Mouse (Mus musculus) adrenal gland, postnatal 36 days (tissue): ENCODE results near the gene Ing5. TPM values are rescaled to one million over a fixed set of nuclear protein-coding genes. Genes with fewer than 3 reads are reported as not detected.
"Not testable (repeated sequence)": the region's sequence is repeated elsewhere in the genome, so short reads cannot be mapped to it uniquely, and the experiment has no call there.

Source experiments
- DNase-seq, 2 experiments: peaks; one replicate each; pipeline ENCODE4 v3.0.0; 2021; ENCODE audit warnings: mixed read lengths in 1 of 2
- long read RNA-seq, 2 experiments: library from polyadenylated mRNA; stranded (forward); transcript quantifications; one replicate each; pipeline ENCODE4 v2.0.0; 2021; ENCODE audit warnings: borderline sequencing depth in 2 of 2
- total RNA-seq, 2 experiments: library from RNA; stranded (reverse); gene quantifications; 2 replicates each; pipeline ENCODE4 v1.2.3; 2021

Ing5 gene
- total RNA-seq, result 10 to 100 TPM; 18.9 to 20.0 TPM
- long read RNA-seq, experiment 1, full-length matches to known transcripts, result 2 of 4 reads
- long read RNA-seq, experiment 1, partial matches to known transcripts, result 2 of 4 reads
- long read RNA-seq, experiment 1, other reads (novel, unspliced or antisense), result 0 of 4 reads
- long read RNA-seq, experiment 2, full-length matches to known transcripts, result 5 of 6 reads
- long read RNA-seq, experiment 2, partial matches to known transcripts, result 0 of 6 reads
- long read RNA-seq, experiment 2, other reads (novel, unspliced or antisense), result 1 of 6 reads

DNA sequence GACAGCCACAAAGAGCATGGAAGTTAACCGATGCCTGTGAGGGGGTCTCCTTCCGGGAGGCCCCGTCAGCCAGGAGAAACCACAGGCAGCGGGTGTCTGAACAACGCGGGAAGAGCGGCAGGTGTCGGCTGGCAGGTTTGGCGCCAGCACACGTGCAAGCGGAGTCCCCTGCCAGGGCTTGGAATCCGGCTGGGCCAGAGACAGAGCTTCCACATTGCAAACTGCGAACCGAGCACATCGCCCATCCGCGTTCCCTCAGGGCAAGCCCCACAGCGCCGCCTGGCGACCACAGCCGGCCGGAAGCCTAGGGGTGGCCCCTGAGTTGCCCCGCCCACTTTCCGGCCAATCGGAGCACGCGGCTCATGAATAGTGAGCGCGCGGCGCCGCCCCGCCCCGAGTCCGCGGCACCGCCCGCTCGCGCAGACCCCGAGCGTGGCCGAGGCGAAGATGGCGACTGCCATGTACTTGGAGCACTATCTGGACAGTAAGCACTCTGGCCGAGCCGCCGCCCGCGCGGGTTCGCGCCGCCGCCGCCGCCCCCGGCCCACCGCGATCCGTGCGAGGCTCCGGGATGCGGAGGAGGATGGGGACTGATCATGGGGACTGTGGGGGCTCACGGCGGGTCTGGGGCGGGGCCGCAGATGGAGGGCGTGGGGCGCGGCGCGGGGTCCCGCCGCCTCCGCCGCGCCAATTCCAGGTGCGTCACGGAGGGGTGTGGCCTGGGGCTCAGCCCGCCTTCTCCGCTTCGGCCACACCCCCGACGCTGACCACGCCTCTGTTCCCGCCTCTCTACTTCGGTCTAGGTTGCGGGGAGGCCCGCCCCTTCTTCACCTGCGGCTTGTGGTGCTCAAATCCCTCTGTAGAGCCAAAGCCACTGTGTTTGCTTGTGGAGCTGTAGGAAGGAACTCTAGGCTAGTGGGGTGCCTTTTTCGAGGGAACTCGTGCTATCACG, at the start of gene Ing5:
Ing5 (plus strand) TSS at position 410 of the 952 bp plus-strand sequence.
- DNase-seq, result peak; percentile 100

DNA sequence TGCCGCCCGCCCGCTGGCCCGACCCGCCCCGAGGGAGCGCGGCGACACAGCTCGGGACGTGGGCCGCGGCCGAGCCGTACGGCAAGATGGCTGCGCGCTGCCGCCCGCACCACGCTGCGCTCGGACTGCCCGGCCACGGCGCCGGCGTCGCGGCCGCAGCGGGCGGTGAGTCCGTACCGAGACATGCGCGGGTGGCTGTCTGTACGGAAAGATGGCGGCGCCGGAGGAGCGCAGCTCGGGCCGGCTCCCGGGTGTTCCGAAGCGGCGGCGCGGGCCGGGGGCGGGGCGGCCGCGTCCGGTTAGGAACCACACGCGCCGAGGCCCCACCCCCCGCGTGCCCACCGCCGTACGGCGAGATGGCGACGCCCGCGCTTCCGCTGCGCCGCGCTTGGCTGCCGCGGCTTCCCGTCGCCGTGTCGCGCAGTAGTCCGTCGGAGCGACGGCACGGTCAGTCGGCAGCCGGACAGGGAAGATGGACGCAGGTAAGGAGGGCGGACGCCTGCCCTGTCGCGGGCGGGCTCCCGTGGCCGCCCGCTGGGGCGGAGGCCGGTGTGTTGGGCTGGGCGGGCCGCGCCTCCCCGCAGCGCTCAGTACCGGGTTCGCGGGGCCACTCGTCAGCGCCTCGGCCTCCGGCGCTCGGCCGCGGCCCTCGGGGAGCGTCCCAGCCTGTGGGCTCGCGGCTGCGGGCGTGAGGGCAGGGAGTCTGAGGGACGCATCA, 49.0 kb upstream of the Ing5 start, which contains the start of gene Thap4:
Thap4 (minus strand) TSS at position 292 of the 718 bp plus-strand sequence.
- peak; percentile 95 to 99 for DNase-seq

DNA sequence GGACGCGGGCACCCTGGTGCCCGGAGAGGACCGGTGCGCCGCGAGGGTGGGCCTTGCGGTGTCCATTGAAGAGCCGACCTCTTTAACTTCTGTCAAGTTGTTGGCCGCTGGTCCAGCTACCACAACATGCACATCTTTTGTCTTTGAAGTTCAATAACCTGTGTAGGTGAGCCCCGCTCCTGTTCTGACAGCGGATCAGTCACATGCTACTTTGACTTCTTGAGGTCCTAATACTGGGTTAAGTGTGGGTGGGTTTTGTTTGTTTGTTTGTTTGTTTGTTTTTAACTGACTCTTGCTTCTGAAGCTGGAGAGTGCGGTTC, 48.5 kb upstream of the Ing5 start:
- DNase-seq, result no peak

DNA sequence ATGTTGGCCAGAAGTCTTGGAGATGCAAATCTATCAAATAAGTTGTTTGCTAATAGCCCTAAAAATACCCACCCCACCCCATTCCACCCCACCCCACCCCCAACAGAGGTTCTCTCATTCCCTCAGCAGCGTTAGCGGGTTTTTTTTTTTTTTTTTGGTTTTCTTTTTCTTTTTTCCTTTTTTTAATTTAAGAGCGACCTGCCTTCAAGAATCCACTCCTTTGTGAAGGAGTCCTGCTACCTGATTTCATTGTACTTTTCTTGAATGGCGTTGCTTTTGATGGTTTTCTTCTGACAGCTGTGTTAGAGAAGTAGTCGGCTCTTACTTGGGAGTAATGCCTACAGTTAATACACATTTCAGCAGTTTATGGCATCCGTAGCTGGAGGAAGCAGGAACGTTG, 48.1 kb upstream of the Ing5 start:
- no peak for DNase-seq

DNA sequence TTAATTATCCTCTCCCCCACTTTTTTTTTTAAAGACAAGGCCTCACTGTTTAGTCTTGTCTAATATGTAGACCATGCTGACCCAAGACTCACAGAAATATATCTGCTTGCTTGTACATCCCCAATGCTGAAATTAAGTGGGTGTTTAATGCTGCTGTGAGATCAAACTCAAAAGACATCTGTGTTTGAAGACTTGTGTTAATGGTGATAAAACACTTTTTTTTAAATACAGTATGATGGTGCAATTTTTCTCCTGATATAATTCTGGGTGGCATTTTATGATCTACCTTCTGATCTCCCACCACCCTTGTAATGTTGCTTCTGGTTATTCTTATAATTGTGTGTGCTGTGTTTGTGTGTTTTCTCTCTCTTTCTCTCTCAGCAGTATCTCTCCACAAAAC, 47.6 kb upstream of the Ing5 start:
- no peak for DNase-seq

DNA sequence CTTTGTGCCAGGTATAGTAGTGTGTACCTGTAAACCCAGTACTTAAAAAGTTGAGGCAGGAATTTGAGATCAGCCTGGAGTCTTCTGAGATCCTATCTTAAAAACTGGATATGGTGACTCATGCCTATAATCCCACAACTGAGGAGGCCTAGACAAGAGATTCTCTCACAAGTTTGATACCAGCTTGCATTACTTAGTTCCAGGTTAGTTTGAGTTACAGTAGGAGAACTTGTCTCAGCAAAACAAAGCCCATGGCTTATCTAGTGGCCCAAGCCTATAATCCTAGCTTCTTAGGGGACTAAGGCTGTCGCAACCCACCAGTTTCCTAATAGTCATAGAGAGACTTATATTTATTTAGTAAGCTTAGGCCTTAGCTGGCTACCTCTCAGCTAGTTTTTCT, 43.7 kb upstream of the Ing5 start:
- no peak for DNase-seq

DNA sequence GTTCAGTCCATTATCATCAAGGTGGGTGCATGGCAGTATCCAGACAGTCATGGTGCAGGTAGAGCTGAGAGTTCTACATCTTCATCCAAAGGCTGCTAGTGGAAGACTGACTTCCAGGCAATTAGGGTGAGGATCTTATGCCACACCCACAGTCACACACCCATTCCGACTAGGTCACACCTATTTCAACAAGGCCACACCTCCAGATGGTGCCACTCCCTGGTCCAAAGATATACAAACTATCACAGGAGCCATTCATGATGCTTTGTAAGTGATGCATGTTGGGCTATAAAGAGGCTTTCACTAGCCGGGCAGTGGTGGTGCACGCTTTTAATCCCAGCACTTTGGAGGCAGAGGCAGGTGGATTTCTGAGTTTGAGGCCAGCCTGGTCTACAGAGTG, 40.2 kb upstream of the Ing5 start:
- DNase-seq, result not testable (repeated sequence)

DNA sequence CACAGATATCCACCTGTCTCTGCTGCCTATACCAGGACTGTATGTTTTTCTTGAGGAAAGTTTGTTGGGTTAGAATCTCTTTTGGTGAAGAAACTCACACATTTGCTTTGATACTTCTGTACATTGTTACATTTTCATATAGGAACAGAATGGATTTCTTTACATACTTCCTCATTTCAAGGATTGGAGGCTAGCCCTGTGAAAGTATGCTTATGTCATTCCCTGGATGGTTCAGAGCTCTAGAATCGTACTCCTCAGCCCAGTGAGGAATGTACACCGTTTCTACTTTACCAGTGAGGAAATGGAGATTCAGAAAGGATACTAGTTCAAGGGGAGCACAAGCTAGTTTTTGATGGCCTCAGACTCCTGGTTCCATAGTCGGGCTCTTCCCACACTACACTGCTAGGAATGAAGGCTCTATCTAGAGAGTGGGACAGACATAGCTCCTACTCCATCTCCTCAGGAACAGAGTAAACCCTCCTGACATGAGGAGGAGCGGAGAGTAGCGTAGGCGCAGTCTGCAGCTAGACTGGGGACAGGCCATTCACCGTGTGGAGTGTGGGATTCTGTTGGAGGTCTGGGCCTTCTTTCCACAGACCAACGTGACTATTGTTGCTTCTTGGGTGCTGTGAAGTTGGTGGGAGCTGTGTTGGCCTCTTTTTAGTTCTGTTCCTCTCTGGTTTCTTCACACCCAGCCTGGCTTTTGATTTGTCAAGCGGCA, 38.7 kb upstream of the Ing5 start:
- no peak for DNase-seq

DNA sequence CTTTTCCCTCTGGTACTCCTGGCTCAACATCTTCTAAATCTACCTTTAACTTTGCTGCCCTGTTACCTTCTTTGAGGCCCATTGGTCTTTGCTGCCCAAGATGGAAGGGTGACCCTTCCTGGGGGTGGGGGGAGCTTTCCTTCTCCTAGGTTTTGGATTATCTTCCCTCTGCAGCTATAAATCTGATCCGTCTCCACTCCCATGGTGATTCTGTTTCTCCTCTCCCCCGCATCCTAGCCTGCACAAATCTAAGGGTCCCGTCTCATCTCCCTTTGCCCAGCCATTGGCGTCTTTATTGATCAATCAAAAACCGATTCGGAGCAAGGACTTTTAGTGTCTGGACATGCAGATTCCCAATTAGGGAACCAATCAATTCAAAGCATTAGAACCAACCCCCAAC, 36.2 kb upstream of the Ing5 start:
- no peak for DNase-seq

DNA sequence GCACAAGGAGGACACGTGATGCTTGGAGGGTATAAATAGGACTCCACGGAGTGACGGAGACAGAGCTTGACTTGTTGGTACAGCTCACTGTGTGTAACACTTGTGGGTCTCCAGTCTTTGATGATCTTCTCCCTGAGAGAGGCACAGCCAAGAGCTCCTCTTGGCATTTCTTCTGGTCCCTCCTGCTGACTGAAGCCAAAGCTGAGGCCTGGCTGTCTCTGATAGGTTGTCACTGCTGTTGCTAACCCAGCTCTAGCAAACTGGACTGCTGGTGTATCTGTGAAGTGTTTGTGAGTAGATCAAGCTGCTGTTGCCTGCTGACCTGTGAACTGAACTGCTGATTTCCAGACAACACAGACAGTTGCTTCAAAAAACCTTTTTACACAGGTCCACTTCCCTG, 33.9 kb upstream of the Ing5 start:
- no peak for DNase-seq

DNA sequence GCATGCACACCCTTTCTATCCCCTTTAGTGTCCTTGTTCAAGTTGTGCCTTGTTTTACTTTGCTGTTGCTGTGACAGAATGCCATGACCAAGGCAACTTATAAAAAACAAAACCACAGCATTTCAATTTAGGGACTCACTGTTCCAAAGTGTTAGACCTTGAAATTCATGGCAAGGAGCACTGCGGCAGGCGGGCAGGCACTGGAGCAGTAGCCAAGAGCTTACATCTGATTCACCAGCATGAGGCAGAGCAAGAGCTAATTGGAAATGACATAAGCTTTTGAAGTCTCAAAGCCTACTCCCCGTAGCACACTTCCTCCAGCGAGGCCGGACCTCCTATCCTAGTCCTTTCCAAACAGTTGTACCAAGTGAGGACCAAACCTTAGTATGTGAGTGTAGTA, 27.1 kb upstream of the Ing5 start:
- peak; percentile 27 to 45 for DNase-seq

DNA sequence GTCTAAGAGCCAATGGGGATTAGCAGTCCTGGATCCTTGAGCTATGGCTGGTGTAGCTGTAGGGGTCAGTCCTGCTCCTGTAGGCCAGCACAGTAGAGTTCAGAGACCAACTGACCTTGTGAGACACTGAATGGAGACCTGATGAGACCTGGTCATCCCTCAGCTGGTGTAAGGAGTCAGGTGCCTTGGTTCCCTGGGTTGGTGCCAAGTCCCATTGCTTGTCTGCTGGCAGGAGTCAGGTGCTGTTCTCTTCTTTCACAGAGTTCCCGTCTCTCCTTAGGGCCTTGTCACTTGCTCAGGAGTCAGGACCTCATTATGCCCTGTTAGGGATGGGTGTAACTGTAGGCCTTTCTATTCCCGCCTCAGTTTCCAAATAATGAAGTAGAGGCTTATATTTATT, 16.9 kb upstream of the Ing5 start:
- DNase-seq, result no peak

DNA sequence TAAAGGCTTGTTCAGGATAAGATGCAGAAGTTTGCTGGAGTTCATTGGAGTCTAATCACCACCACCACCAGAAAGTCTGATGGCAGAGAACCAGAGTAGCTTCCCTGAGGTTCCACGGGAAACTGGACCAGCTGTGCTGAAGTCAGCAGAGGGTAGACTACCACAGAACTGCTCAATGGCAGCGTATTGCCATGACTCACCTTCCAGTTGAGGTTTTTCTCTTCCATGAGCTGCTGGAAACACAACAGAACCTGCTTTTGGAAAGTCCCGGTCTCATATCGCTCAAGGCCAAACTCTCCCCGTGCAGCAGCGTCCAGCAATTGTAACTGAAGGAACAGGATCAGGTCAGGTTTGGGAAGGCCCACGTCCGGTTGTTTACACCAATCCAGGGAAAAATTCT, 9.2 kb upstream of the Ing5 start:
- peak; percentile 33 to 37 for DNase-seq

DNA sequence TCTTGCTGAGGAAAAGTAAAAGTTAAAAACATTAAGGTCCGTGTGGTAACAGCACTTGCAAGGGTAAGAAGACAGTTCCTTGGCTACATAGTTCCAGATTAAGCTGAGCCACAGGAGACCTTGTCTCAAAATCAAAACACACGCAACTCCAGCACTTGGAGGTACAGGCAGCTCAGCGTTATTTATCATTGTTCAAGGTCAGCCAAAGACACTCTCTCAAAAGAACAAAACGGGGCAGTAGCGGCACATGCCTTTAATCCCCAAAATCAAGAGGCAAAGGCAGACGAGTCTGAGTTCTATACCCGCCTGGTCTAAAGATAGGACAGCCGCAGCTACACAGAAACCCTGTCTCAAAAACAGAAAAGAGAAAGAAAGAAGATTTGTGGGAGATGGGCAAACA, 7.9 kb upstream of the Ing5 start:
- peak; percentile 32 to 50 for DNase-seq

DNA sequence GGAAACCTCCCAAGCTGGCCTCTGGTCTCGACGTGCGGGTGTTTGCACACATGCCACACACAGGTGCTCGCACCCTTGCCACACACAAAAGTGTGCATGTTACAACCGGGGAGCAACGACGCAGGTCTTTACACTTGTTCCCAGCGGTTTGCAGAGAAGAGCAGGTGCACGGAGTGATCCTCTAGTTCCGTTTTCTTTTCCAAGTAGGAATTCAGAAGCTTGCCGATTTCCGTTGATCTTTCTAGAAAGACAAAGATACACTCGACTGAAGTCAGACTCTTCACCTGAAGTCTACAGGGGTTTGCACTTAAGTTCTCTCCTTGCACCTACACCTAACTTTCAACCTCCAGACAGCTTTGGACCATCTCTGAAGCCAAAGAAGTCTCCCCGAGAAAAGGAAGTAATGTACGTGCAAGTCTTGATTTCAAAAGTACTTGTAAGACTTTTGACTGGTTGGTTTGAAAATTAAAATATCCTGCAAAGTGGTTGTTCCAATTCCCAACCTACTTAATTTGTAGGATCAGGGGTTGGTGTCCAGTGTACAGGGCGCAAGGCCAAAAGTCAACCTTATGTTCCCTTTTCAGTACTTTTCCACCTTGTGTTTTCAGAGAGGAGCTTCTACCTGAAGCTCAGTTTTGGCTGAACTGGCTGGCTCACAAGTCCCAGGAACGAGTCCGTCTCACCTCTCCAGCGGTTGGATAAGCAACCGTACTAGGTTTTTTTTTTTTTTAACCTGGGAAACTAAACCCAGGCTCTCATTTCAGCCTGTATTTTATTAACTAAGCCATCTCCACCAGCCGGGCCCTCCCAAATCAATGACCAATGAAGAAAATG, 2.9 kb upstream of the Ing5 start:
- no peak for DNase-seq

DNA sequence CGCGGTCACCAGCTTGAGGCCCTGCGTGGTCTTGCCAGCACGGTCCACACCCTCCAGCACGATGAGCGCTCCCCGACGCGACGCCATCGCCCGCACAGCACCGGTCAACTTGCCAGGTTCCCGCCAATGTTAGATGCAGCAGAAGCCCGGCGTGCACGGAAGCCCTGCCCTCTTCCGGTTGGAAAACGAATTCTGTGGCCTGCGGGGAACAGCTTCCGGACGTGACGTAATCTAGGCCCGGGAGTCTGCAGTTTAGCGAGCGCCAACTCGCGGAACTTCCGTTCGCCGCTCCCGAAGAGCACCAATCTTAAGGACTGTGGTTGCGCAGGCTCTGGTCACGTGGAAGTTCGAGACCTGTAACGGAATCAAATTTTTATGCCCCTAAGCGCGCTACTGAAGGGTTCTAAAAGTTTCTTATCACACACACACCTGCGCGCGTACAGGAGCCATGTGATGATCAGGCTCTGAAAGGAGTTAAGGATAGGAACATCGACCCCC, 2.0 kb upstream of the Ing5 start, which contains the start of gene Dtymk:
Dtymk (minus strand) TSS at position 194 of the 498 bp plus-strand sequence.
- peak; percentile 94 for DNase-seq

DNA sequence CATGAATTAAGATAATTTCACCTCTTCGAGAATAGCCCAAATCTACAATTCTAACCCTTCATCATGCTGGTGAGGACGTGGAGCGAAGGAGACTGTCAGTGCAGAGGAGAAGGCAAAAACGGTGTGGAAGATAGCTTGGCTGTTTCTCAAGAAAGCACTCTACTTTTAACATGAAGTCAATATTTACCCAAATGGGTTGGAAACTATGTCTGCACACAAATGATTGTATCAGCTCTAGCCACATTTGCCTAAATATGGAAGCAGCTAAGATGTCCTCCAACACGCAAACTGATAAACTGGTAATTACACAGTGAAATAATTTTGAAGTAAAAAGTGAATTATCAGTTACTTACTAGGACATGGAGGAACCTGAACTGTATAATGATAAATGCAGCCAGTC, 994 bp upstream of the Ing5 start:
- DNase-seq, result no peak

DNA sequence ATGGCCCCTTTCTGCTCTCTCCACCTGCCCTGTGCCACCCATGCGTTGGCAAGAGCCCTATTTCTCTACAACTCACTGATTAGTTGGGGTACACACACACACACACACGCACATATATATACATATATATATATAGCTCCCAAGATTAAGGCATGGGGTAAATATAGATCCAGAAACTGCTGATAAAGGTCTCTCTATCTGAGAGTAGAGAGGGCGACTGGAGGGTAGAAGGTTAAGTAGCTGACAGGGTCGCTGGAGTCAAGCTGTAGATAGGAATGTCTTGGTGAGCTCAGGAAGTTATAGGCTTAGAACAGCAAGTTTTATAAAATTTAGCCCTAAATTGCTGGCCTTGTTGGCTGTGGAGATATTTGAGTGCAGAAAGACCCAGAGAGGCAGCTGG, 1.1 kb downstream of the Ing5 start:
- DNase-seq, result no peak

DNA sequence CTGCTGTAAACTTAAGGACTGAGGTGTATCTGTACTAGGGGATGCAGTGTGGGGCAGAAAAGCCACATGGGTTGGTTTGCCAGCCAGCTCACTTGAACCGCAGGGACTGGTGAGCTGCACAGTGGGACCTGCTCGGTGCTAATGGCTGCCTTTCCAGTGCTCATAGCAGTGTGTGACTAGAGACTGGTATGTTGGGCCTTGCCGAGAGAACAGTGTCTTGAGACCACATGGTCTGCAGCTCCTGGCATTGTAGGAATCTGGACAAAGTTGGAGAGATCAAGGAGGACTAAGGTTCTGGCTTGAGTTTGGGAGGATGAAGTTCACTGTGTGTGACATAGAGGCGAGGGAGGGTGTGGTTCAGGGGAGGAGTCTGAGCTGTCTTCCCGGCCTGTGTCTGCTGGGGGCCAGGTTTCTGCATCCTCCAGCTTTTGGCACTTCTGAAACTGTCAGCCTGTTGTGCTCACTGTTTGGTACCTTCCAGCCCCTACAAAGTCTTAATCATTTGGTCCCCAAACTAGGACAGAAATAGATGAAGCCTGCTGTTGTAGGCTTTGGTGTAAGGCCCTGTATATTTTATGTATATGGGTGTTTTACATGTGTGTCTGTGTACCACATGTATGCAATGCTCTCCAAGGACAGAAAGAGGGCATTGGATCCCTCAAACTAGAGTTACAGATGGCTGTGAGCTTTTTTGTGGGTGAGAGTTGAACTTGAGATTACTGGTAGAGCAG, 1.6 kb downstream of the Ing5 start:
- no peak for DNase-seq

DNA sequence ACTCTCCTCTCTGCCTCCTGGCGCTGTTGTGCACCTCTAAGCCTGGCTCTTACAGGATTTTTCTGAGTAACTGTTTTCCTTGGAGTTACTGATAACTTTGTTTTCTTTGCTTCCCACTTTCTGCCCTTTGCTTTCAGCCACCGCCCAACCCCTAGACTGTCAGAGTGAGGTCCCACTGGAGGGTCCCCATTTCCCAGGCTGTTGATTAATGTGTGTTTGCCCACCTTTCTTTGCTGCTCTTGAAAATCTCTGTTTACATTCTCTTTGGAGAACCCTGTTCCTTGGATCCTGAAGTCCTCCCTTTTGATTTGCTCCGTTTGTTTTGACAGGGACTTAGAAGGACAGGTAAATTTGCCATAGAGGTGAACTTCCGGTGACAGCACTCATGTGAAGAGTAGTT, 5.1 kb downstream of the Ing5 start:
- DNase-seq, result no peak
